Mouse (Mus musculus) forebrain, embryonic 14.5 days (tissue): ENCODE data around the gene Dzip3. TPM values are rescaled to one million over a fixed set of nuclear protein-coding genes. Genes with fewer than 3 reads are reported as not detected.
A peak's percentile ranks its signal among the peaks of the same experiment; 100 is the strongest.

Experiments
- ATAC-seq: fragments of 200-750 bp; cut with Nextera tagmentation; 2 replicates; pipeline ENCODE4 v1.8.0; 2017; ENCODE audit warnings: mild to moderate bottlenecking, moderate library complexity
- DNase-seq: peaks from one replicate; pipeline ENCODE4 v3.0.0-alpha.2; 2015; ENCODE audit warnings: low spot score
- H3K27ac ChIP-seq: fragments of 300-500 bp; sonication (generic); 2 replicates; pipeline ENCODE4 v1.5.1; 2014; ENCODE audit warnings: low read depth, mild to moderate bottlenecking, control low read depth, low read length, moderate library complexity
- H3K27me3 ChIP-seq: fragments of 300-500 bp; sonication (generic); replicated peaks from 2 replicates; pipeline ENCODE4 v1.6.1; 2014; ENCODE audit warnings: low read length, control low read depth, mixed read lengths; ENCODE audit not compliant: control insufficient read depth, insufficient read depth
- H3K36me3 ChIP-seq: fragments of 300-500 bp; sonication (generic); 2 replicates; pipeline ENCODE4 v1.6.1; 2014; ENCODE audit warnings: low read length, control low read depth; ENCODE audit not compliant: control insufficient read depth, insufficient read depth
- H3K4me1 ChIP-seq: fragments of 300-500 bp; sonication (generic); 2 replicates; pipeline ENCODE4 v1.6.1; 2014; ENCODE audit warnings: antibody characterized with exemption, low read length, control low read depth; ENCODE audit not compliant: control insufficient read depth, insufficient read depth
- H3K4me2 ChIP-seq: fragments of 300-500 bp; sonication (generic); 2 replicates; pipeline ENCODE4 v1.6.1; 2014; ENCODE audit warnings: mild to moderate bottlenecking, control low read depth, low read length
- H3K4me3 ChIP-seq: fragments of 300-500 bp; sonication (generic); 2 replicates; pipeline ENCODE4 v1.5.1; 2014; ENCODE audit warnings: low read depth, low read length, control low read depth
- H3K9ac ChIP-seq: fragments of 300-500 bp; sonication (generic); 2 replicates; pipeline ENCODE4 v1.6.1; 2014; ENCODE audit warnings: mild to moderate bottlenecking, low read length, control low read depth, moderate library complexity
- H3K9me3 ChIP-seq: fragments of 300-500 bp; sonication (generic); replicated peaks from 2 replicates; pipeline ENCODE4 v1.6.1; 2016; ENCODE audit warnings: low read length, control low read depth, mixed read lengths; ENCODE audit not compliant: control insufficient read depth
- WGBS: fragments of 180-500 bp; shearing (Covaris S2); extraction: QIAGEN DNeasy Blood & Tissue Kit; methylation state at CpG from one replicate; pipeline ENCODE4 v1.1.7; 2014; 5-methylcytosine and 5-hydroxymethylcytosine counted together
- polyA plus RNA-seq: library from polyadenylated mRNA; unstranded; fragments of >200 nt; fragmentation: Nextera tagmentation; extraction: Ambion mirVana; gene quantifications from 2 replicates; pipeline ENCODE4 v1.2.1, GENCODE M21; 2014

The Dzip3 gene
- polyA plus RNA-seq, 1 experiment from 2014 or later = 56.4 TPM

DNA sequence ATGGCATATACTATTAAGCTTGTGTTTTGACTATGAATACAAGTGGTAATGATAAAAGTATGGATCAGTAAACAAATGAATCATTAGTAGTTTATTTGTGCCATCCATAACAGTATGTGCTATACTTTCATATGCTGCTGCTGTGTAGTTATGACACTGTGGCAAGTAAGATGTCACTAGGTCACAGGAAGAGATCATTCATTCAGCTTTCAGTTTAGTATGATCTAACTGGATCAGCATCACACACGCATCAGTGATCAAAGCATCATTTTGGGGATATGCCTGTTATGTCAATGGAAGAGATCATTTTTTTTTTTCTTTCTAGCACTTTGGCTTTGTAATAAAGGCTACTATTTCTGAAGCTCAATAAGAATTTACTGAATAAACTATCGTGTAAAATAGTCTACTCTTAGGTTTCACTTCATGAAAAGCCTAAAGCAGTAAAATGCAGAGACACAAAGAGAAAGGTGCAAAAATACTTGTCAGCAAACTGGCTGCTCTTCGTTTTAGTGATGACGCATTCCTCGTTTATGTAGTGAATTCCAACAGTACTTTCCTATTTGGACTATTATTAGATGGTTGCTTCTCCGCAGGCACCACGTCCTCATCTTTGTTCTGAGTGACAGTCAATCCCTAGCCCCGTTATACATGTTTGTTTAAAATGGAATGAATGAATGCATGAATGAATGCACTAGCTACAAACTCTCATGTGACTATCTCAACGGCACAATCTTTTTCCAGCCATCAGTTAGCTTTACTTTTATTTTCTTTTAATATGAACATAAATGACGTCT is 1.3 kb downstream of the Dzip3 start:
- H3K27me3 ChIP-seq = no peaks in the 10 kb centered on the region
- H3K9ac ChIP-seq = peak overlapping the region; percentile 98
- H3K9me3 ChIP-seq = no peaks in the 10 kb centered on the region
- H3K36me3 ChIP-seq = no peaks in the 10 kb centered on the region
- DNase-seq (peak; percentile 29), ATAC-seq (no peak)
- H3K4me2 ChIP-seq = peak overlapping the region; percentile 68
- 29% methylated on average over 10 of the region's 10 CpGs for WGBS
- H3K4me1 ChIP-seq = peaks cover 12% of the 10 kb centered on the region
- H3K27ac ChIP-seq = no peak overlapping the region
- peak overlapping the region; percentile 83 for H3K4me3 ChIP-seq

DNA sequence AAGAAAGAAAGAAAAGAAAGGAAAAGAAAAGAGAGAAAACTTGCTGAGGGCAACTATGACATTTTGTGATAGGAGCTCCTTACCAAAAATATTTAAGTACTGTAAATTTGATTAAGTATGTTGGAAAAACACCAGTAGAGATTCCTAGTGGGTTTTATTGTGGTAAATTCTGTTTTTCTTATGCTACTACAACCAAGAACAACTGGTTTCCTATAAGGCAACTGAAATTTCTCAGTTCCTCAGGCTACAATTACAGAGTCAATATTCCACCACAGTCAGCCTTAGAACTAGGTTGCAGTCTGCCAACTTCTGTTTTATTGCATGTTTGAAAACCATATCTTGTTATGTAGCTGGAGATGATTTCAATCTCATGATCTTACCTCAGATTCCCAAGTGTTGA is 4.3 kb downstream of the Dzip3 start:
- H3K4me1 ChIP-seq = peaks cover 6% of the 10 kb centered on the region; the same call in 1 of the 2 replicates
- ATAC-seq (no peak), DNase-seq (no peak)
- H3K4me2 ChIP-seq = no peak overlapping the region
- no peak overlapping the region for H3K9ac ChIP-seq
- H3K4me3 ChIP-seq = no peak overlapping the region
- H3K36me3 ChIP-seq = no peaks in the 10 kb centered on the region
- H3K27me3 ChIP-seq = no peaks in the 10 kb centered on the region
- H3K27ac ChIP-seq = no peak overlapping the region
- no peaks in the 10 kb centered on the region for H3K9me3 ChIP-seq

DNA sequence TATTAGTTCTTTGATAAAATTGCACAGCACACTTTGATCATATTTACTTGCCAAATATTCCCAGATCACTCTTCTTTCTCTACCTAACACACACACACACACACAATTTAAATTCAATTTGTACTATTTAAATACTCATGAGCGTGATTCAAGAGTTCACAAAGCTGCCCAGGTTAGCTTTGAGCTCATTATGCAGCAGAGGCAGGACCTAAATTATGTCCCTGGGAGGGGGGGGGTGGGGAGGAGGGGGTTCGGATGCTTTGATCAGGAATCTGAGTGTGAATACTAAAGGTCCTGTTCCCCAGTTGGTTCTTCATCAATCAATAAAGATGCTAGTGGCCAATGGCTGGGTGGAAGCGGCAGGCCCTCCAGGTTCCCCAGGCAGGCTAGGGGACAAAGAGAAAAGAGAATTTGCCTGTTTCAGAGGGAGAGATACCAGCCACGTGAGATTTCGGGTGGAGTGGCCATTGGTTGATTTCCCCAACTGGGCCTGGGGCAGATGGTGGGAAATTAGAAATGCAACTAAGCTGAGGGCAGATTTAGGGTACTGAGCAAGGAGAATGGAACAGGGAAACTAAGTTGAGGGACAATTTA is 8.8 kb downstream of the Dzip3 start:
- whole genome bisulfite sequencing = 49% methylated on average over 5 of the region's 5 CpGs
- H3K9ac ChIP-seq = no peak overlapping the region
- no peak overlapping the region for H3K4me3 ChIP-seq
- no peaks in the 10 kb centered on the region for H3K9me3 ChIP-seq
- DNase-seq (no peak), ATAC-seq (no peak)
- H3K27ac ChIP-seq = no peak overlapping the region
- no peak overlapping the region for H3K4me2 ChIP-seq
- no peaks in the 10 kb centered on the region for H3K4me1 ChIP-seq
- H3K27me3 ChIP-seq = no peaks in the 10 kb centered on the region
- H3K36me3 ChIP-seq = peaks cover 14% of the 10 kb centered on the region

DNA sequence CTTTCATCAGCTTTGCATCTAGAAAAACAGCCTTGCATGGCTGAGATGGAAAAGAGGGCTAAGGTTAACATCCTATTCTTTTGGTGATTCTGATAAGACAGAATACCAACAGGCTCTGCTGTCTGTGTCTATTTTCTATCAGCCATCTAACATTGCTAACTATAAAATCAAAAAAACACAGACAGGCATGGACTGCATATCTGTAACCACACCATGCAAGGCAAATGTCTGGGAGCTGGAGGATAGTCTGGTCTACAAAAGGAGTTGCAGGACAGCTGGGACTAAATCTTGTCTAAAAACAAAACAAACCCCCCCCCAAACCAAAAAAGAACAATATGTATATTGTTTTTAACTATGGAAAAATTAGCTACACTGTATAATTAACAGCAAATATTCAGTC is 14.0 kb downstream of the Dzip3 start:
- Histone ChIP-seq H3K9ac (no peak overlapping the region), H3K4me3 (no peak overlapping the region), H3K9me3 (no peaks in the 10 kb centered on the region), H3K36me3 (peaks cover 31% of the 10 kb centered on the region), H3K4me1 (no peaks in the 10 kb centered on the region), H3K27ac (no peak overlapping the region), H3K4me2 (no peak overlapping the region), H3K27me3 (no peaks in the 10 kb centered on the region)
- DNase-seq (no peak), ATAC-seq (no peak)

DNA sequence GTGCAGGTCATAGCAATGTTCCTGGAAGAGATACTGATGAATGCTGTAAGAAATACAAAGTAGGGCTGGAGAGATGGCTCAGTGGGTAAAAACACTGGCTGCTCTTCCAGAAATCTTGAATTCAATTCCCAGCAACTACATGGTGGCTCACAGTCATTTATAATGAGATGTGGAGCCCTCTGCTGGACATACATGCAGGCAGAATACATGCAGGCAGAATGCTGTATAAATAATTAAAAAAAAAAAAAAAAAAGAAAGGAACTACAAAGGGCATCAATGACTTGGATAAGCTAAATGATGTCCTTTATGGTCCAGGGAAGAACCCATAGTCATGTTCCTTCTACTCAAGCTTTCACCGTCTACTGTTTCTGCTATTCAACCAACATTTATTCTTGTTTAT is 20.4 kb downstream of the Dzip3 start:
- no peaks in the 10 kb centered on the region for H3K27me3 ChIP-seq
- H3K4me2 ChIP-seq = no peak overlapping the region
- no peak overlapping the region for H3K27ac ChIP-seq
- ATAC-seq = no peak
- DNase-seq = peak; percentile 26
- no peak overlapping the region for H3K9ac ChIP-seq
- no peaks in the 10 kb centered on the region for H3K9me3 ChIP-seq
- H3K4me1 ChIP-seq = no peaks in the 10 kb centered on the region
- WGBS = 95% methylated on average over 1 of the region's 1 CpGs
- H3K36me3 ChIP-seq = peaks cover 28% of the 10 kb centered on the region
- H3K4me3 ChIP-seq = no peak overlapping the region

DNA sequence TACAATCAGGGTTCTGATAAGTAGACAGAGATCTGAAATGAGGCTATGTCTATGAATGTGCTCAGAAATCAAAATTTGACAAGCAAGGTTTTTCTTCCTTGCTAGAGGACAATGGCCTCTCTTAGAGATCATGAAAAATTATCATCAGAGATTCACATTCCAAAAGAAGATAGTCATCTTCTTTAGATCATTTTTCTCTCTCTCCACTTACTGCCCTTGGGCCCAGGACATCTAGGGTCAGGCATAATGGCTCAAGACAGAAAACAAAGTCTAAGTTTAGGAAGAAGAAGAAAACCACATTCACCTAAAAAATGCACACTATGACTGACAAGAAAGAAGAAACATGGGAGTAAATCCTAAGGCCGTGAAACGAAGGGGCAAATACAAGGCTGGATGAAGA is 21.0 kb downstream of the Dzip3 start:
- Histone ChIP-seq H3K36me3 (peaks cover 22% of the 10 kb centered on the region), H3K9me3 (no peaks in the 10 kb centered on the region), H3K4me2 (no peak overlapping the region), H3K4me1 (no peaks in the 10 kb centered on the region), H3K27me3 (no peaks in the 10 kb centered on the region), H3K4me3 (no peak overlapping the region), H3K27ac (no peak overlapping the region), H3K9ac (no peak overlapping the region)
- ATAC-seq (no peak), DNase-seq (no peak)
- 96% methylated on average over 2 of the region's 2 CpGs for WGBS

DNA sequence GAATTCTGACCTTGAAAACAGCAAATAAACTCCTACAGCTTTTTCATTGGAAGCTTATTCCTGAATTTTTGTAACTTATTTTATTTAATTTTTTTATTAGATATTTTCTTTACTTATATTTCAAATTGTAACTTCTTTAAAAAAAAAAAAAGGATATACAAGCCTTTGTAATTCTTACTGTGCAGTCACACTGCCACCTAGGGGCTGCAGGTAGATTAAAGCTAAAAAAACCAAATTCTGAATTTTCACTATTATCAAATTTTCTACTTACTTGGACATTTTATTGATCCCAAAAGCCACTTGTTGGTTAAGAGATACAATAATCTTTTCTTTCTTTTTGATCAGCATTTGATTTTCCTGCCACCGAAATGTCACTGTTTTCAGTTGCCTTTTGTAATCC is 52.2 kb downstream of the Dzip3 start:
- H3K9me3 ChIP-seq = no peaks in the 10 kb centered on the region
- H3K4me1 ChIP-seq = no peaks in the 10 kb centered on the region
- no peaks in the 10 kb centered on the region for H3K27me3 ChIP-seq
- no peak overlapping the region for H3K4me3 ChIP-seq
- H3K9ac ChIP-seq = no peak overlapping the region
- ATAC-seq (no peak), DNase-seq (peak; percentile 50)
- WGBS = 88% methylated on average over 1 of the region's 1 CpGs
- no peak overlapping the region for H3K27ac ChIP-seq
- peaks cover 27% of the 10 kb centered on the region for H3K36me3 ChIP-seq
- H3K4me2 ChIP-seq = no peak overlapping the region

DNA sequence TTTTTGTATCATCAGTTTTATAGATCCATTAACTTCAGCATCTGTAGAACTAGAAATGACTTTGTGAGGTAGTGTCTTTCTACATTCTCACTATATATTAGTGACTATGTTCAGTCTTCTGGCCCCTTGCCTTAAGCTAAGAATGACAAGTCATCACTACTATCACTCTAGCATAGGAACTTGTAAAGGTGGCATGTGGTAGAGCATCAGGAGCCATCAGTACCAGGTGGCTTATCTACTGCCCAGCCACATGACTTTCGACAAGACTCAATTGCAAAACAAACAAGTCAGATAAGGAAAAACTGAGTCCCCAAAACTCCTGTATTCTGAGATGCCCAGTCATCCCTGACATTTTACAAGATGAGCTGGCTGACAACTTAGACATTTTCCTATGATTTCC is 70.2 kb downstream of the Dzip3 start:
- Histone ChIP-seq H3K27ac (no peak overlapping the region), H3K4me3 (no peak overlapping the region), H3K27me3 (no peaks in the 10 kb centered on the region), H3K36me3 (peaks cover 34% of the 10 kb centered on the region), H3K4me2 (no peak overlapping the region), H3K9me3 (no peaks in the 10 kb centered on the region), H3K4me1 (no peaks in the 10 kb centered on the region), H3K9ac (no peak overlapping the region)
- DNase-seq (no peak), ATAC-seq (no peak)
- WGBS = 100% methylated on average over 1 of the region's 1 CpGs

DNA sequence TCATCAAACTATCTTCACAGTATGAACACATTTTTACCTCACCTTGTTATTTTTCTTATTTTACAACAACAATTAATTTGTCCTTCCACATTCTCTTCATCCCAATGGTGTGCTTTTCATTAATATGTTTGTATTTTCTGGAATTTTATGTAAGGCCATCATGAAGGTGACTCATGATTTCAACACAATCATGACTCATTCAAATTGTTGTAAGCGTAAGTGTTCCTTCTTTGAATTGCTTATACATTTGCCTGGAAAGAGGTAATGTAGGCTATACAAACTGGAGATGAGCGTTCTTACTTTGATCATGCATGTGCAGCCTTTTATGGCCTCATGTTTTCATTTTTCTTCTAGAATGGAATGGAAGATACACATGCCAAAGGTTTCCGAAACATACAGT is 80.8 kb downstream of the Dzip3 start:
- ATAC-seq (no peak), DNase-seq (no peak)
- H3K27ac ChIP-seq = no peak overlapping the region
- no peak overlapping the region for H3K4me3 ChIP-seq
- no peak overlapping the region for H3K9ac ChIP-seq
- H3K36me3 ChIP-seq = no peaks in the 10 kb centered on the region
- no peaks in the 10 kb centered on the region for H3K27me3 ChIP-seq
- no peaks in the 10 kb centered on the region for H3K4me1 ChIP-seq
- WGBS = 99% methylated on average over 3 of the region's 3 CpGs
- H3K4me2 ChIP-seq = no peak overlapping the region
- no peaks in the 10 kb centered on the region for H3K9me3 ChIP-seq
